Mouse (Mus musculus) intestine, embryonic 15.5 days (tissue): ENCODE data around the gene Ctsll3. TPM values are rescaled to one million over a fixed set of nuclear protein-coding genes. Genes with fewer than 3 reads are reported as not detected.

ENCODE experiments used
- polyA plus RNA-seq: library from polyadenylated mRNA; unstranded; fragments of >200 nt; fragmentation: Nextera tagmentation; extraction: Ambion mirVana; gene quantifications from 2 replicates; pipeline ENCODE4 v1.2.1, GENCODE M21; 2015

Gene Ctsll3
- polyA plus RNA-seq, 1 experiment from 2014 or later = not detected

Other genes starting within 250 kb of the Ctsll3 start
- 10.7 and 11.8 TPM in 2 replicates for gene Dapk1, start 200.9 kb downstream of the Ctsll3 start, polyA plus RNA-seq
- gene BC051665, start 16.5 kb downstream of the Ctsll3 start, polyA plus RNA-seq = not detected in 2 replicates
- not detected in 2 replicates for gene 4930486L24Rik, start 61.6 kb upstream of the Ctsll3 start, polyA plus RNA-seq
- 0.11 TPM in 1 of 2 replicates, not detected in the other for gene Gm49392, start 94.0 kb upstream of the Ctsll3 start, polyA plus RNA-seq
- gene Ctla2b, start 94.6 kb upstream of the Ctsll3 start, polyA plus RNA-seq = 2.2 and 3.7 TPM in 2 replicates
- not detected in 2 replicates for gene Tpbpb, start 102.0 kb upstream of the Ctsll3 start, polyA plus RNA-seq
- gene Gm49393, start 132.7 kb upstream of the Ctsll3 start, polyA plus RNA-seq = not detected in 2 replicates
- 1.0 and 1.8 TPM in 2 replicates for gene Gm49391, start 133.7 kb upstream of the Ctsll3 start, polyA plus RNA-seq
- gene Ctla2a, start 133.8 kb upstream of the Ctsll3 start, polyA plus RNA-seq = 26.9 and 28.6 TPM in 2 replicates
- not detected in 2 replicates for gene Tpbpa, start 139.1 kb upstream of the Ctsll3 start, polyA plus RNA-seq
- gene Ctsj, start 203.1 kb upstream of the Ctsll3 start, polyA plus RNA-seq = not detected in 2 replicates
- not detected in 2 replicates for gene Ctsq, start 237.8 kb upstream of the Ctsll3 start, polyA plus RNA-seq